In the genomic region with DNA sequence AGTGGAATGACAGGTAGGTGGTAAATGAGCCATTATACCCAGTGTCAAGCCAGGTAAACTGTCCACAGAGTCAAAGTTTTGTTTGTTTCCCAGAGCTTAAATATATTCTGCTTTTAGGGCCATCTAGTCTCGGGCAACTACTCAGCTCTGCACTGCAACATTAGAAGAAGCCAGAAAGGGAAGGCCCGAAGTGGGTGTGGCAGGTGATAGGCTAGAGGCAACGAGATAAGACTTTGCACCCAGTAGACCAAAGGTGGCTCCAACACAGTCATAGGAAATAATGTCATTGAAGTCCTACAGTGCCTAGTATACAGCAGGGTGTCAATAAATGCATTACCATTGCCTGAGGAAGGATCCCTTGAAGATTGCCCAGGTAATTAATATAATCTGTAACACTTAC, we compare ENCODE assay signal across 18 mouse cellular contexts. TPM values are rescaled to one million over a fixed set of nuclear protein-coding genes. Genes with fewer than 3 reads are reported as not detected.
DNase-seq lines count a peak whose midpoint lies in the region; ATAC-seq lines count a peak whose summit lies in the region.
"Had no signal": no experiment of that assay in that cellular context is flagged by ENCODE, and none has a peak within 500 bp of the region (broad histone marks: within the 10 kb centered on the region; RNA-seq: fewer than 3 reads in every experiment).

No protein-coding gene starts in this region.

- peaks cover 34% of the 10 kb centered on the region for H3K36me3 ChIP-seq in heart, embryonic 10.5 days
- H3K36me3 ChIP-seq in intestine, embryonic 15.5 days, result no peaks in the 10 kb centered on the region
- H3K36me3 ChIP-seq: limb, embryonic 12.5 days; neural tube, embryonic 12.5 days had no signal

- H3K27ac ChIP-seq in heart, embryonic 10.5 days, result peak overlapping the region; percentile 10; the same call in 1 of the 2 replicates
- no peak overlapping the region for H3K27ac ChIP-seq in intestine, embryonic 15.5 days
- H3K27ac ChIP-seq: limb, embryonic 12.5 days; neural tube, embryonic 12.5 days had no signal

- H3K4me2 ChIP-seq in intestine, embryonic 15.5 days (replicated peaks), result no peak overlapping the region
- H3K4me2 ChIP-seq: embryonic facial prominence, embryonic 15.5 days; limb, embryonic 12.5 days; neural tube, embryonic 12.5 days had no signal

- H3K4me1 ChIP-seq in heart, embryonic 10.5 days, result peaks cover 37% of the 10 kb centered on the region
- peaks cover 34% of the 10 kb centered on the region for H3K4me1 ChIP-seq in intestine, embryonic 15.5 days (replicated peaks)

- 57% methylated on average over 3 of the region's 3 CpGs for WGBS in heart, embryonic 10.5 days
- WGBS in intestine, embryonic 15.5 days, result 53% methylated on average over 3 of the region's 3 CpGs

- no peak overlapping the region for H3K4me3 ChIP-seq in heart, embryonic 10.5 days
- no peak overlapping the region for H3K4me3 ChIP-seq in intestine, embryonic 15.5 days (replicated peaks)
- H3K4me3 ChIP-seq: embryonic facial prominence, embryonic 15.5 days; limb, embryonic 12.5 days; neural tube, embryonic 12.5 days had no signal

- no peak overlapping the region for H3K9ac ChIP-seq in intestine, embryonic 15.5 days
- H3K9ac ChIP-seq: embryonic facial prominence, embryonic 15.5 days; limb, embryonic 12.5 days; neural tube, embryonic 12.5 days had no signal

- ATAC-seq in intestine, embryonic 15.5 days, result peak; percentile 62
- ATAC-seq in megakaryocyte progenitor cell, adult 5-6 weeks (replicated peaks; ENCODE audit: poor library complexity), result peak; percentile 60
- ATAC-seq: Patski had no signal

- DNase-seq in heart, embryonic 10.5 days (ENCODE audit: low spot score), result no peak
- DNase-seq in heart, adult 8-10 months (ENCODE audit: low spot score), result no peak
- DNase-seq in MEL-GATA-1-ER (ENCODE audit: extremely low read depth, low read depth), result peak; percentile 72
- no peak for DNase-seq in lung, postnatal 4 days
- DNase-seq in urinary bladder, adult 18-20 months (ENCODE audit: low spot score in 2 of 2), result no peak
- no peak for DNase-seq in thymus, postnatal 36 days
- DNase-seq: adrenal gland, postnatal 14 days; cerebellum, adult 18-20 months; gastrocnemius, postnatal 14 days; heart, postnatal 14 days; kidney, adult 18-20 months; lung, postnatal 36 days had no signal

- H3K27me3 ChIP-seq in heart, embryonic 10.5 days (ENCODE audit: insufficient read depth, poor library complexity, severe bottlenecking), result no peaks in the 10 kb centered on the region
- H3K27me3 ChIP-seq in intestine, embryonic 15.5 days (replicated peaks), result no peaks in the 10 kb centered on the region
- H3K27me3 ChIP-seq: embryonic facial prominence, embryonic 15.5 days; limb, embryonic 12.5 days; neural tube, embryonic 12.5 days; Patski had no signal

- H3K9me3 ChIP-seq in heart, embryonic 10.5 days, result no peaks in the 10 kb centered on the region
- no peaks in the 10 kb centered on the region for H3K9me3 ChIP-seq in intestine, embryonic 15.5 days
- H3K9me3 ChIP-seq: embryonic facial prominence, embryonic 15.5 days; limb, embryonic 12.5 days; neural tube, embryonic 12.5 days had no signal

RNA-seq across cellular contexts. Expression of a gene that starts 25.1 kb away (rescaled TPM):
- polyA plus RNA-seq in heart, embryonic 10.5 days (2016; fragmentation: Nextera tagmentation; extraction: Ambion mirVana), result 39.4 and 48.3 TPM in 2 replicates
- total RNA-seq in heart, adult 8-10 months (2022), result 10 to 100 TPM; 19.4 to 23.1 (median 21.4) TPM
- polyA plus RNA-seq in intestine, embryonic 15.5 days (2015; fragmentation: Nextera tagmentation; extraction: Ambion mirVana), result 34.0 and 35.9 TPM in 2 replicates
- 29.9 and 35.5 TPM in 2 replicates for total RNA-seq in megakaryocyte progenitor cell, adult 5-6 weeks (2015)
- 15.5 and 17.2 TPM in 2 replicates for total RNA-seq in megakaryocyte progenitor cell, adult 5-6 weeks (2017)

RNA-seq across cellular contexts. Expression of a gene that starts 25.1 kb away (rescaled TPM):
- 37.9 and 44.6 TPM in 2 replicates for polyA plus RNA-seq in heart, embryonic 10.5 days (2016; fragmentation: Nextera tagmentation; extraction: Ambion mirVana)
- 10 to 100 TPM; 12.6 to 19.0 (median 16.4) TPM for total RNA-seq in heart, adult 8-10 months (2022)
- polyA plus RNA-seq in intestine, embryonic 15.5 days (2015; fragmentation: Nextera tagmentation; extraction: Ambion mirVana), result 57.3 and 59.6 TPM in 2 replicates
- 7.9 and 10.2 TPM in 2 replicates for total RNA-seq in megakaryocyte progenitor cell, adult 5-6 weeks (2015)
- total RNA-seq in megakaryocyte progenitor cell, adult 5-6 weeks (2017), result 9.8 and 15.6 TPM in 2 replicates

RNA-seq across cellular contexts. Expression of a gene that starts 25.2 kb away (rescaled TPM):
- polyA plus RNA-seq in heart, embryonic 10.5 days (2016; fragmentation: Nextera tagmentation; extraction: Ambion mirVana), result 16.6 and 25.3 TPM in 2 replicates
- total RNA-seq in heart, adult 8-10 months (2022), result 1 to 10 TPM; 5.1 to 6.3 (median 5.3) TPM
- 13.5 and 15.3 TPM in 2 replicates for polyA plus RNA-seq in intestine, embryonic 15.5 days (2015; fragmentation: Nextera tagmentation; extraction: Ambion mirVana)
- total RNA-seq in megakaryocyte progenitor cell, adult 5-6 weeks (2015), result 5.0 and 7.4 TPM in 2 replicates
- total RNA-seq in megakaryocyte progenitor cell, adult 5-6 weeks (2017), result 2.7 and 4.4 TPM in 2 replicates
